Mouse (Mus musculus) left cerebral cortex, adult 2 months (tissue): ENCODE measurements around the gene Plekhj1. TPM values are rescaled to one million over a fixed set of nuclear protein-coding genes. Genes with fewer than 3 reads are reported as not detected.

Source experiments
- DNase-seq, 2 experiments: peaks; one replicate each; pipeline ENCODE4 v3.0.0; 2021 to 2022; ENCODE audit warnings: low spot score in 2 of 2, mixed read lengths in 1 of 2; ENCODE audit errors: extremely low spot score in 1 of 2
- H3K27ac ChIP-seq: fragments of 200-600 bp; 2 replicates; pipeline ENCODE4 v1.8.1; 2022
- H3K4me3 ChIP-seq: fragments of 200-600 bp; 2 replicates; pipeline ENCODE4 v1.8.1; 2022
- CTCF ChIP-seq: fragments of 200-600 bp; IDR thresholded peaks from 2 replicates; pipeline ENCODE4 v1.8.1; 2022; ENCODE audit warnings: antibody characterized with exemption, mild to moderate bottlenecking, moderate library complexity
- intact Hi-C: fragments of 180-260 bp; cut with DNase I; formaldehyde crosslinking; loops from one replicate; pipeline ENCODE4 v1.15.1; 2025
- total RNA-seq, 2 experiments: library from RNA; stranded (reverse); gene quantifications; 2 replicates each; pipeline ENCODE4 v1.2.3; 2021

Gene Plekhj1
- total RNA-seq, 2 experiments from 2014 or later = 68.2 to 71.0 TPM

- DNase-seq = no peak
- Histone ChIP-seq H3K27ac (no peak overlapping the region), H3K4me3 (no peak overlapping the region)
- intact Hi-C loops = no loop called here
- no peak for TF ChIP-seq CTCF
These were observed 12.5 kb downstream of the Plekhj1 start for GRCm38 (mm10) chr10:80785963-80786362.

- TF ChIP-seq CTCF = no peak
- no peak for DNase-seq
- no peak overlapping the region for H3K4me3 ChIP-seq
- intact Hi-C loops = no loop called here
- peak overlapping the region; percentile 78 for H3K27ac ChIP-seq
These were observed 13.6 kb downstream of the Plekhj1 start for GRCm38 (mm10) chr10:80784871-80785270.

- Histone ChIP-seq H3K4me3 (no peak overlapping the region), H3K27ac (peak overlapping the region; percentile 78)
- TF ChIP-seq CTCF = no peak
- no peak for DNase-seq
- intact Hi-C loops = no loop called here
These were observed 14.1 kb downstream of the Plekhj1 start for GRCm38 (mm10) chr10:80784302-80784701.

- no peak for DNase-seq
- TF ChIP-seq CTCF = no peak
- intact Hi-C loops = no loop called here
These were observed 18.9 kb downstream of the Plekhj1 start for GRCm38 (mm10) chr10:80779565-80779964.

GRCm38 (mm10) chr10:80777123-80777522 is 21.3 kb downstream of the Plekhj1 start:
- Histone ChIP-seq H3K27ac (no peak overlapping the region), H3K4me3 (no peak overlapping the region)
- peak in 1 of 2 experiments; percentile 10 for DNase-seq
- intact Hi-C loops = no loop called here
- TF ChIP-seq CTCF = no peak

More at GRCm38 (mm10) chr10:80779565-80779964, 18.9 kb downstream of the Plekhj1 start:
- H3K4me3 ChIP-seq = no peak overlapping the region
- H3K27ac ChIP-seq = no peak overlapping the region

DNA sequence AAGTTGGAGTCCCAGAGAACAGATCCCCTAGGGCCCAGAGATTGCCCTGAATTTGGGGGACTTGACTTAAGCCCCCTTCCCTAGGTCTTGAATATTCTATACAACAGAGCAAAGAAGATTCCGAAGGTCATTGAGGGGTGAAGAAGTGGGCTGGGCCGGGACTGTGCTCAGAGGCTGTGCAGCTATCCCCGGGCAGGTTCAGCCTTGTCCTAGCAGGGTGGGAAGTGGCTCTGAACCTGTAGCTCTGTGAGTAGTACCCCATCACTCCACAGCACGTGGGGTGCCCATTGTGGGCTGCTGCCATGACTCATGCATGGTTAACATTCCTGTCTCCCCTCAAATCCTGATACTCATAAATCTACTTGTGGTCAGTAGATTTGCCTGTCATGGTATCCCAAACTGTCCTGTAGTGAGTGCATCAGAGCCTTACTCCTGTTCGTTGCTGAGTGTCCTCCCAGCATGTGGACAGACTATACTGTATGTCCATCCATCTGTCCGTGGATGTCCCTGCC is 22.0 kb downstream of the Plekhj1 start:
- intact Hi-C loops = no loop called here
- H3K27ac ChIP-seq = no peak overlapping the region
- no peak overlapping the region for H3K4me3 ChIP-seq
- no peak for DNase-seq
- TF ChIP-seq CTCF = no peak

GRCm38 (mm10) chr10:80775731-80776130 is 22.7 kb downstream of the Plekhj1 start:
- no peak for DNase-seq
- TF ChIP-seq CTCF = no peak
- Histone ChIP-seq H3K4me3 (no peak overlapping the region), H3K27ac (no peak overlapping the region; the same call in 1 of the 2 replicates)
- intact Hi-C loops = no loop called here

DNA sequence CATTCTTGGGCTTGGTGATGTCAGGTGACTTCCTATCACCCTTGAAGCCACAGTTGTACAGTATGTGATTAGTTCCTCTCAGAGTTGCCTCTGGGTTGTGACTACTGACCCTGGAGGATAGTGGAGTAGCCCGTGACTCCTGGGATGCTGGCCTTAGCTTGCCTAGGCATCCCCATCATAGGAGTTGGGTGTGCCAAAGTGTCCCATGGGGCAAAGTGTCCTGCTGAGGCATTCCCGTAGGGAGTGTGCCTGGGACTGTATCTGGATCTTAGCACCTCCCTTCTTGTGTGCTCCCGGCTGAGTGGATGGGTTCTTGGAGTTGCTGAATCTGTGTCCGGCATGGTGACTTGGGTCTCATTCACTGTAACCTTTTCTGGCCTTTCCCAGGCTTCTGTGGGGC is 23.4 kb downstream of the Plekhj1 start:
- H3K27ac ChIP-seq = peak overlapping the region; percentile 50
- no peak for DNase-seq
- no peak for TF ChIP-seq CTCF
- intact Hi-C loops = loop anchor here (1.0 kb wide), 1 partner anchor 24 kb away; no protein-coding TSS in a partner anchor
- no peak overlapping the region for H3K4me3 ChIP-seq

DNA sequence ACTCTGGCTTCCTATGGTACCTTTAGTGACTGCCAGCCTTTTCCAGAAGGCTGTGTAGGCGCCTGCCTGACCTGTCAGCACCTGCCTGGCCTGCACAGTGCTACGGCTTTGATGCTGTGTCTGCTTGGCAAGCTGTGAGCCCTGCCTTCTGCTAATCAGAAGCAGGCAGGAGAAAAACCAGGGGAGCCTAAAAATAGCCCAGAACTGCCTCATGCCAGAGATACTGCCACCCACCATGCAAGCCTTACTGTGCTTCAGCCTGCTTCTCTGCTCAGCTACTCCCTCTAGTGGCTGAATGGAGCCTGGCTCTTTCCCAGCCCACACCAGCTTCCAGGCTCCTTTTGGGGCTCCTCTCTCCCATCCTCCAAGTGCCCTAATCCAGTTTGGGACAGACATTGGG is 23.9 kb downstream of the Plekhj1 start:
- no peak; the same call in none of the 2 replicates for TF ChIP-seq CTCF
- intact Hi-C loops = loop anchor here (1.0 kb wide), 1 partner anchor 23 kb away; no protein-coding TSS in a partner anchor
- peak; percentile 86 to 89 for DNase-seq
- Histone ChIP-seq H3K4me3 (no peak overlapping the region), H3K27ac (peak overlapping the region; percentile 92)

GRCm38 (mm10) chr10:80773816-80774215 is 24.6 kb downstream of the Plekhj1 start:
- intact Hi-C loops = loop anchor here (1.0 kb wide), 1 partner anchor 23 kb away; no protein-coding TSS in a partner anchor
- DNase-seq = no peak
- Histone ChIP-seq H3K4me3 (no peak overlapping the region), H3K27ac (peak overlapping the region; percentile 92)
- no peak for TF ChIP-seq CTCF

- intact Hi-C loops = no loop called here
- no peak overlapping the region for H3K27ac ChIP-seq
- no peak for TF ChIP-seq CTCF
- no peak for DNase-seq
- no peak overlapping the region for H3K4me3 ChIP-seq
These were observed 30.1 kb downstream of the Plekhj1 start for GRCm38 (mm10) chr10:80768365-80768764.

GRCm38 (mm10) chr10:80766161-80766815 is 32.1 kb downstream of the Plekhj1 start:
- no peak for DNase-seq
- peak overlapping the region; percentile 65 for H3K27ac ChIP-seq
- TF ChIP-seq CTCF = no peak
- no peak overlapping the region for H3K4me3 ChIP-seq
- intact Hi-C loops = no loop called here

- no peak for TF ChIP-seq CTCF
- no peak overlapping the region for H3K4me3 ChIP-seq
- intact Hi-C loops = no loop called here
- no peak for DNase-seq
- H3K27ac ChIP-seq = no peak overlapping the region
These were observed 32.7 kb downstream of the Plekhj1 start for GRCm38 (mm10) chr10:80765746-80766145.
